Mouse (Mus musculus): ENCODE data around the gene Tmem8b. TPM values are rescaled to one million over a fixed set of nuclear protein-coding genes. Genes with fewer than 3 reads are reported as not detected.

The Tmem8b gene
- polyA plus RNA-seq, 1 experiment from 2014 or later = 7.7 TPM

DNA sequence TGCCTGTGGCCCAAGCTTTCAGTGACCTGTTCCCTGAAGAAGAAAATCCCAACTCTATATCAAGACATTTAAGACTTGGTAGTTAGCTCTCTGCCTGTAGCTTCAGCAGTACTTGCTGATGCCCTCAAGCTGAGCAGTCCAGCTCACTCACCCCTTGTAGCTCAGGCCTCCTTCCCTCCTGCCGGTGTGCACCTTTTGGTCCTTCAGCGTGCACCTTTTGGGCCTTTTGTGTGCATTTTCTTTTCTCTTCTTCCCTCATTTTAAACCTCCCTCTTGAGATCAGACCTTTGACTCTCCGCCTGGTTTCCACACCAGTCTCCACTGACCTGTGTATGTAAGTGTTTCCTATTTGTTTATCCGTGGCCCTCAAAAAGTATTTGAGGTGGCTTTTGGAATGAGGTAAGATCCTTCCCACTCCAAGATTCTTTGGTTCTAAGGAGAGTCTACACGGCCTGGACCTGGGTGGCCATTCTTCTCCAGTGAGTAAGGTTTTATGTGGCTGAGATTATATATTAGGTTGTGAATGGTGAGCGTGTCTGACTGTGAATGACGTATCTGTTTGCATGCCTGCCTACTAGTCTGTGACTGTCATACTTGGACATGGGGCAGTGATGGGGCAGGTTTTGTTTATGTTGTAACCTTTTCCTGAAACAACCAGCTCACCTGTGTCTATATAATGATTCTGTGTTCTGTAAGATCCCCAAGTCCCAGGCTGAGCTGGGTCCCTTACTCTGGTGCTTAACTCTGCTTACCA is 34.0 kb upstream of the Tmem8b start:
- Histone ChIP-seq H3K4me2 (replicated peaks) (no peak overlapping the region; the same call in 1 of the 2 replicates), H3K27me3 (peaks cover 5% of the 10 kb centered on the region; the same call in 1 of the 2 replicates), H3K4me3 (no peak overlapping the region), H3K27ac (no peak overlapping the region), H3K36me3 (no peaks in the 10 kb centered on the region), H3K9me3 (no peaks in the 10 kb centered on the region), H3K9ac (no peak overlapping the region), H3K4me1 (peaks cover 28% of the 10 kb centered on the region)
- no peak for ATAC-seq (ENCODE audit: insufficient number of reproducible peaks, insufficient read depth, low FRiP score, low TSS enrichment)
- 83% methylated on average over 7 of the region's 7 CpGs for WGBS

DNA sequence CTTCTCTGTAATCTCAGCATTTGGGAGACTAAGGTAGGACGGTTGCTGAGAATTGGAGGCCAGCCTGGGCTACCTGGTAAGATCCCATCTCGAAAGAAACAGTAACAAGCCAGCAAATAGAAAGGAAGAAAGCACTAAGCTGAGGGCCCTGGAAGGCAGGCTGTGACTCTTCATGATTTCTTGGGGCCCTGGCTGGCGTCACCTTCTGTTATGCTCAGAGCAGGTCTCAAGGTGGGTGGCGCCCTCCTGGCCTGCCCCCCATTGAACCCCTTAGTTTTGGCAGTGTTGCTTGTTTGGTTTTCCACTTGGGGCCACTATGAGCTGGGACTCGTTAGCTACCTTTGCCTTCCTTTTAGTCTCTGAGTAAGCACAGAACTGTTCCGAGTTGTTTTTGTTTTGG is 32.0 kb upstream of the Tmem8b start:
- Histone ChIP-seq H3K4me1 (peaks cover 18% of the 10 kb centered on the region), H3K9me3 (no peaks in the 10 kb centered on the region), H3K9ac (no peak overlapping the region), H3K27me3 (peaks cover 5% of the 10 kb centered on the region; the same call in 1 of the 2 replicates), H3K36me3 (peaks cover 7% of the 10 kb centered on the region; the same call in 1 of the 2 replicates), H3K4me3 (no peak overlapping the region), H3K4me2 (replicated peaks) (no peak overlapping the region), H3K27ac (no peak overlapping the region)
- no peak for ATAC-seq (ENCODE audit: insufficient number of reproducible peaks, insufficient read depth, low FRiP score, low TSS enrichment)
- WGBS = 72% methylated on average over 6 of the region's 6 CpGs

DNA sequence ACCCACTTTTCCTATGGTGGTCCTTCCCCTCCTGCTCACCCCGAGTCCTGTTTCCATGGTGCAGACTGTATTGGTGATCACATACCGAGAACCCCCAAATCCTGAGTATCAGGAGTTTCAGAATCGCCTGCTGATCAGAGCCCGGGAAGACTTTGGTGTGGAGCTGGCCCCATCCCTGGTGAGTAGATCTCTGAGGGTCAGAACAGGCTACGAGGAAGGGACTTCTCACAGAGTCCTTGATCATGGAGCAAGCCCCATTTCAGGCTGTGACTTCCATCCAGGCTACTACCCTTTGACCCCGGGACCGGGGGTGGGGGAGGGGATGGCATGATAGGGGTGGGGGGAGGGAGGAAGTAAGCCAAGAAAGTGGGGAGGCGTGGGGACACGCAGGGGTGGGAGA is 28.7 kb upstream of the Tmem8b start:
- ATAC-seq (ENCODE audit: insufficient number of reproducible peaks, insufficient read depth, low FRiP score, low TSS enrichment) = no peak
- 63% methylated on average over 9 of the region's 9 CpGs for WGBS

DNA sequence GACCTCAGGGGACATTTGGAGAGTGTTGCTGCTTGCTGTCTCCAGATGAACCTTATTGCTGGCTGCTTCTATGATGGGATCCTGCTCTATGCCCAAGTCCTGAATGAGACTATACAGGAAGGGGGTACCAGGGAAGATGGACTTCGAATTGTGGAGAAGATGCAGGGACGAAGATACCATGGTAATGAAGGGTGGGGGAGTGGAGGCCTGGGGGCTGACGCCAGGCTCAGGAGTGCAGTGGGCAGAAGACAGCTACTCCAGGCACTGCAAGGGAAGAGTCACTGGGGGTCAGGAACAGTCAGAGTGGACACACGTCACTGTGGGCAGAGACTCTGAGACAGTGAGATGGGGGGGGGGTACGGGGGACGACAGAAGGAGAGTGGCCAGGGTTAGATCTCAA is 28.3 kb upstream of the Tmem8b start:
- Histone ChIP-seq H3K4me3 (no peak overlapping the region), H3K9me3 (no peaks in the 10 kb centered on the region), H3K4me1 (no peaks in the 10 kb centered on the region), H3K27me3 (no peaks in the 10 kb centered on the region), H3K27ac (no peak overlapping the region), H3K9ac (no peak overlapping the region), H3K36me3 (peaks cover 17% of the 10 kb centered on the region; the same call in 1 of the 2 replicates), H3K4me2 (replicated peaks) (no peak overlapping the region)
- WGBS = 87% methylated on average over 6 of the region's 6 CpGs
- ATAC-seq (ENCODE audit: insufficient number of reproducible peaks, insufficient read depth, low FRiP score, low TSS enrichment) = no peak

More for the DNA sequence above, 28.7 kb upstream of the Tmem8b start:
- H3K9me3 ChIP-seq = no peaks in the 10 kb centered on the region
- no peak overlapping the region for H3K9ac ChIP-seq
- peaks cover 17% of the 10 kb centered on the region; the same call in 1 of the 2 replicates for H3K36me3 ChIP-seq
- H3K27ac ChIP-seq = no peak overlapping the region
- no peak overlapping the region for H3K4me2 ChIP-seq (replicated peaks)
- no peak overlapping the region for H3K4me3 ChIP-seq
- no peaks in the 10 kb centered on the region for H3K27me3 ChIP-seq
- no peaks in the 10 kb centered on the region for H3K4me1 ChIP-seq

DNA sequence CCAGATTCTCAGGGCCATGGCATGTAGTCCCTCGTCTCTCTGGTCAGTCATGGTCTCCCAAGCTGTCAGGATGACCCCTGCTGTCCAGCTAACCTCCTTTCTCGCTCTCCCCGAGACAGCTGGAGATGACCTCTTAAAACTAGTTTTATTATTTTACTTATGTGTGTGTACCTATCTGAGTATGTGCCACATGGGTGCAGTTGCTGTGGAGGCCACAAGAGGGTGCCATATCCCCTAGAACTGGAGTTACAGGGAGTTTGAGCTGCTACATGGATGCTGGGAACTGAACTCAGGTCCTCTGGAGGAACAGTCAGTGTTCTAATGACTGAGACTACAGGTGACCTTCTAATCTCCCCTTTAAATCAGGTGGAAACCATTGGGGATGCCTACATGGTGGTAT is 19.0 kb upstream of the Tmem8b start:
- WGBS = 87% methylated on average over 3 of the region's 3 CpGs
- H3K27me3 ChIP-seq = no peaks in the 10 kb centered on the region
- no peak for ATAC-seq (ENCODE audit: insufficient number of reproducible peaks, insufficient read depth, low FRiP score, low TSS enrichment)

DNA sequence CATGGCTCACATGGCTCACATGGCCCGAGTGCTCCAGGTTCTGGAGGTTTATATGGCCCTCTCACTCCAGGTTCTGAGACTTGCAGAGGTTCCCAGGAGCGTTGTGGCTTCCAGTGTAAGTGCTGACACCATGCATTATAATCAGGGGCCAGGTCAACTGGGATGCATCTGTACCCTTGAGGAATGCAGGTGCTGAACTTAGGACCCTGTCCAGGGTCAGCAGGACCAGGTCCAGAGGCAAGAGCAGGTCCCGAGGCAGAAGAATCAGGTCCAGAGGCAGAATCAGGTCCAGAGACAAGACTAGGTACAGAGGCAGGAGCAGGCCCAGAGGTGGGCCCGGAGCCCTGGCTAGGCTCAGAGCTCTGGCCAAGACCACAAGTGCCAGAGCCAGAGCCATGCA is 16.0 kb upstream of the Tmem8b start:
- no peaks in the 10 kb centered on the region for H3K27me3 ChIP-seq
- H3K4me2 ChIP-seq (replicated peaks) = peak overlapping the region; percentile 45
- WGBS = 92% methylated on average over 4 of the region's 4 CpGs
- ATAC-seq (ENCODE audit: insufficient number of reproducible peaks, insufficient read depth, low FRiP score, low TSS enrichment) = no peak
- peaks cover 19% of the 10 kb centered on the region for H3K4me1 ChIP-seq
- no peak overlapping the region for H3K27ac ChIP-seq
- peak overlapping the region; percentile 26; the same call in 1 of the 2 replicates for H3K4me3 ChIP-seq
- H3K9me3 ChIP-seq = peaks cover 7% of the 10 kb centered on the region
- H3K9ac ChIP-seq = no peak overlapping the region
- peaks cover 17% of the 10 kb centered on the region for H3K36me3 ChIP-seq

More for the DNA sequence above, 19.0 kb upstream of the Tmem8b start:
- peaks cover 7% of the 10 kb centered on the region for H3K9me3 ChIP-seq
- no peak overlapping the region for H3K4me2 ChIP-seq (replicated peaks)
- H3K4me1 ChIP-seq = peaks cover 5% of the 10 kb centered on the region; the same call in 1 of the 2 replicates
- H3K9ac ChIP-seq = no peak overlapping the region
- peaks cover 27% of the 10 kb centered on the region for H3K36me3 ChIP-seq
- no peak overlapping the region for H3K4me3 ChIP-seq
- H3K27ac ChIP-seq = no peak overlapping the region

DNA sequence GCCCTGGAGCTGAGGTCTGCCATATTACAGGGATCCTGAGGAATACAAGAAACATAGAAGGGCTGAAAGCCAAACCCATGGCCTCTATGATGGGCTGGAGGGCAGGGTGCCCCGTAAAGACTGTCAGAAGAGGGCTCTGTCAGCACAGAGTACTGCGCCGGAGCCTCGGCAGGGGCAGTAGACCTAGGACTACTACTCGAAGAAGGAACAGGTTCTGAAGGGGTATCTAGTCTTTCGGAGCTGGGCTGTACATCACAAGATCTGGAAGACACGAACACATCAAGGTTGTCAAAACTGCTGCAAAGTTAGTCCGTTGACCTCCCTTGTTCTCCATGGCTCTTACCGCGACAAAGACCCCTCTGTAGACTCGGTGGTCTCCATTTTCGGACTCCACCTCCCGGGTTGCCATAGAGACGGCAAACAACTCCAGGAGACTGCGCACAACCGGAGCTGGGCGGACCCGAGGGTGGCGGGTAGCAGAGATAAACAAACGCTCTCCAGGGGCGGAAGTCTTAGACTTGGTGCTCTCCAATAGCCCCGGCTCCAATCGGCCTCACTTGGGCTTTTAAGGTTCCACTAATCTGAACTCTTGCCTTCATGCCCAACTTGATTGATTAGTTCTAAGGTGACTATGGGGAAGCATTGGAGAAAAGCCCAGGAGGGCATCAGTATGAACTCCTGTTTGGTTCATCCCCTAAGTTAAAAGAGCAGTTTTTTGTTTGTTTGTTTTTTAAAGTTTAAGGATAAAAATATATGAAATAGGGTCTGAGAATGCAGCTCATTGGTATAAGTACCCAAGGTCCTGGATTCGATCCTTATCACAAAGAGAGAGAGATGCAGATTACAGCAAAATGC is 15.4 kb upstream of the Tmem8b start, which contains the start of gene Spag8:
TSS of gene Spag8 (minus strand) at position 434 of the 855 bp plus-strand sequence.
- H3K9ac ChIP-seq = no peak within 1 kb of the TSS
- peak within 1 kb of the TSS; percentile 26 for H3K4me3 ChIP-seq
- peaks cover 14% of the 10 kb centered on the region for H3K36me3 ChIP-seq
- 12% methylated on average over 24 of the region's 24 CpGs for WGBS
- no peaks in the 10 kb centered on the region for H3K27me3 ChIP-seq
- H3K9me3 ChIP-seq = peaks cover 7% of the 10 kb centered on the region
- no peak within 1 kb of the TSS for H3K27ac ChIP-seq
- peak within 1 kb of the TSS; percentile 45 for H3K4me2 ChIP-seq (replicated peaks)
- no peak for ATAC-seq (ENCODE audit: insufficient number of reproducible peaks, insufficient read depth, low FRiP score, low TSS enrichment)
- peaks cover 19% of the 10 kb centered on the region for H3K4me1 ChIP-seq

DNA sequence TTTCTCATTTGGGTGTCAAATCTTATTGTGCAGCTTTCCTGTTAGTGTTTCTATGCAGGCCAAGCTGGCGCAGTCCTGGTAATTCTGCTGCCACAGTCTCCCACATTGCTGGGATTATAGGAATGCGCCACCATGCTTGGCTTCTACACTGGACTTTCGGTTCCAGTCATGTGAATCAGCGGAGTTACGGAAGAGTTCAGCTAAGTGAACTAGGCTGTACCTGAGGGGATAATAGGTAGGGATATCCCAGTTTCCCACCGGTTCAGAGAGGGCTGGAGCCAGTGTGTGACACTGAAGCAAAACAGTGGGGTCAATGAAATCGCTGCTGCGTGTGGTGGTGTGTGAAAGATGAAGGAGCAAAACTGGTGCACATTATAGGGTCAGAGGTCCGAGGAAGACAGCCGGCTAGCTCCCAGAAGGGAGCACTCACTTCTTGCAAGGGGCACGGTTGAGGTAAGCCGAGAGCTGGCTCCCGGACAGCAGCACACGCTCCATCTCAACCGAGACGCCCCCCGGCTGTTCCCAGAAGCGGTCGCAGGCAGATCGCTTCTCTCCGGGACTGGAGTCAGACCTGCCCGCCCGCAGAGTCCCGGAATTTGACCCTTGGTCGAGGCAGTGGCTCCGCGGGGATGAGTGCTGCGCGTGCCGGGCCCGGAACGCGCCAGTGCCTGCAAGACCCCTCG is 13.0 kb upstream of the Tmem8b start:
- Histone ChIP-seq H3K36me3 (no peaks in the 10 kb centered on the region), H3K9ac (peak overlapping the region; percentile 75), H3K9me3 (no peaks in the 10 kb centered on the region), H3K4me2 (replicated peaks) (peak overlapping the region; percentile 81), H3K27me3 (no peaks in the 10 kb centered on the region), H3K4me3 (peak overlapping the region; percentile 62), H3K27ac (peak overlapping the region; percentile 82), H3K4me1 (peaks cover 19% of the 10 kb centered on the region)
- no peak for ATAC-seq (ENCODE audit: insufficient number of reproducible peaks, insufficient read depth, low FRiP score, low TSS enrichment)
- WGBS = 5% methylated on average over 34 of the region's 34 CpGs

DNA sequence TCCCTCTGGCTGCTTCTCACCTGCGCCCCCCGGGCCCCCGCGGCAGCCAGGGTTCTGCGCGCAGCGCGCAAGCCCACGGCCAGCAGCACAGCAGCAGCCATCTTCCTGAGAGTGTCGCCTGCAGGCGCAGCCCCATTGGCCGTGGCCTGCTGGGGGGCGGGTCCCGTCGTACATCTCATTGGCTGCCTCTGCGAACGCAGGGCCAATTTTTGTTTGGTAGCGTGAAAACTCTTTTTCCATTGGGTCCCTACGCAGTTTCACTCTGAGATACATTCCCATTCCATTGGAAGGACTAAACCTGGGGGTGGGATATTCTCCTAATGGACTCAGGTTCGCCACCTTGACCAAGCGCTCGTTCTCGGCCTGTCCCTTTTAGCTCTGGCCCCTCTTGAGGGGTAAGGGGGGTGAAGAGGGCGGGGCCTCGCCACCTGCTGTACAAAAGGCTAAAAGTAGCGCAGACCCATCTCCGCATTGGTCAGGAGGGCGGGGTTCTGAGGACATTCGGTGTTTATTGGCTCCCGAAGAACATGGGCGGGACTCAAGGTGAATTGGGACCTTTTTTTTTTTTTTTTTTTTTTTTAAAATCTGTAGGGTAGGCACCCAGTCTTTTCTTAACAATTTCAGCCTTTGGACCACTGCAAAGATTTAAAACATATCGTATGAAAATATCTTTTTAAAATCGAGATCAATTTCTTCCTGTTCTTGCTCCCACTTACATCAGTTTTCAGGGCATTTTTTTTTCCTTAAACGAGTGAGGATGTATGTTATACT is 12.2 kb upstream of the Tmem8b start, which contains the start of gene Hint2:
TSS of gene Hint2 (minus strand) at position 128 of the 771 bp plus-strand sequence.
- H3K27ac ChIP-seq = peak within 1 kb of the TSS; percentile 82
- H3K4me2 ChIP-seq (replicated peaks) = peak within 1 kb of the TSS; percentile 81
- H3K4me3 ChIP-seq = peak within 1 kb of the TSS; percentile 62
- H3K4me1 ChIP-seq = peaks cover 19% of the 10 kb centered on the region
- ATAC-seq (ENCODE audit: insufficient number of reproducible peaks, insufficient read depth, low FRiP score, low TSS enrichment) = peak; percentile 95
- WGBS = under 1% methylated on average over 34 of the region's 34 CpGs
- H3K9ac ChIP-seq = peak within 1 kb of the TSS; percentile 75
- no peaks in the 10 kb centered on the region for H3K36me3 ChIP-seq
- H3K27me3 ChIP-seq = 0 out of 2 replicates have a peak, but pooled peaks cover 5% of the 10 kb centered on the region
- H3K9me3 ChIP-seq = no peaks in the 10 kb centered on the region

DNA sequence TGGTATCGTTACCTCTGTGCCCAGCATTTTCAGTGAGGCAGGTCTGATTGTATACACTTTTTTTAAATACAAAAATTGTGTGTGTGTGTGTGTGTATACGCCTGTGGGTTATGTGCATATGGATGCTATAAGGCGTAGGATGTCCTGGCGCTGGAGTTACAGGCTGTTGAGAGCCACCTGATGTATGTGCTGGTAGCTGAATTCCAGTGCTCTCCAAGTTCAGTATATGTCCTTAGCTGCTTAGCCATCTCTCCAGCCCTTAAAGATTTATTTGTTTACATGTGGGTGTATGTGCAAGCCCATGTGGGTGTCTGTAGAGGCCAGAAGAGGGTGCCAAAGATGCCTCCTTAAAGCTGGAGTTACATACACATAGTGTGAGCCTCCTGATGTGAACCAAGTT is 11.6 kb upstream of the Tmem8b start:
- peaks cover 19% of the 10 kb centered on the region for H3K4me1 ChIP-seq
- H3K9me3 ChIP-seq = no peaks in the 10 kb centered on the region
- no peaks in the 10 kb centered on the region for H3K36me3 ChIP-seq
- H3K4me2 ChIP-seq (replicated peaks) = peak overlapping the region; percentile 81
- H3K27ac ChIP-seq = no peak overlapping the region
- 53% methylated on average over 4 of the region's 4 CpGs for WGBS
- peak overlapping the region; percentile 62; the same call in 1 of the 2 replicates for H3K4me3 ChIP-seq
- ATAC-seq (ENCODE audit: insufficient number of reproducible peaks, insufficient read depth, low FRiP score, low TSS enrichment) = no peak
- no peak overlapping the region for H3K9ac ChIP-seq
- peaks cover 11% of the 10 kb centered on the region for H3K27me3 ChIP-seq
